Mouse (Mus musculus): ENCODE results near the gene Trim38.
A peak's percentile ranks its signal among the peaks of the same experiment; 100 is the strongest.

DNA sequence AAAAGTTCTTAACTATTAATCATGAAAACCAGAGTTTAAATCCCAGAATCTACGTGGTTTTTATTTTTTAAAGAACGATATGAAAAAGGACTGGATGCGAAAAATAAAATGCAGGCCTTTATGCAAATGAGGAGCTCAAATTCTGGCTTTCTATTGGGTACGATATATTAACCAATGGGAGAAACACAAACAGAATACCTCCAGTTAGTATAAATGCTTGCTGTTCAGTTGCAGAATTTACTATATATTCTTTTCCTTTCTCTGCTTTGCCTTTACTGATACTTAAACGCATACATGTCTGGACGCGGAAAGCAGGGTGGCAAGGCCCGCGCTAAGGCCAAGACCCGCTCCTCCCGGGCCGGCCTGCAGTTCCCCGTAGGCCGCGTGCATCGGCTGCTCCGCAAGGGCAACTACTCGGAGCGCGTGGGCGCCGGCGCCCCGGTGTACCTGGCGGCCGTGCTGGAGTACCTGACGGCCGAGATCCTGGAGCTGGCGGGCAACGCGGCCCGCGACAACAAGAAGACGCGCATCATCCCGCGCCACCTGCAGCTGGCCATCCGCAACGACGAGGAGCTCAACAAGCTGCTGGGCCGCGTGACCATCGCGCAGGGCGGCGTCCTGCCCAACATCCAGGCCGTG lies 18.8 kb upstream of the Trim38 start, which contains the start of gene Hist1h2ab:
- 0 out of 2 replicates have a peak, but pooled peaks have one; percentile 10 for TF ChIP-seq CTCF (IDR thresholded peaks at IDR 0.05; ENCODE audit: borderline replicate concordance, control insufficient read depth, extremely low read depth, insufficient read depth, low read length, poor library complexity)
- peak; percentile 60; the same call in 1 of the 2 replicates for TF ChIP-seq POLR2A (IDR thresholded peaks at IDR 0.05; ENCODE audit: control insufficient read depth, extremely low read depth, insufficient read depth, low read length, poor library complexity)

Measured in thymus, adult 2 months (tissue).